Mouse (Mus musculus): ENCODE results near the gene Rab40c. TPM values are rescaled to one million over a fixed set of nuclear protein-coding genes. Genes with fewer than 3 reads are reported as not detected.

The Rab40c gene
- polyA plus RNA-seq, 1 experiment from 2014 or later = 20.2 TPM

DNA sequence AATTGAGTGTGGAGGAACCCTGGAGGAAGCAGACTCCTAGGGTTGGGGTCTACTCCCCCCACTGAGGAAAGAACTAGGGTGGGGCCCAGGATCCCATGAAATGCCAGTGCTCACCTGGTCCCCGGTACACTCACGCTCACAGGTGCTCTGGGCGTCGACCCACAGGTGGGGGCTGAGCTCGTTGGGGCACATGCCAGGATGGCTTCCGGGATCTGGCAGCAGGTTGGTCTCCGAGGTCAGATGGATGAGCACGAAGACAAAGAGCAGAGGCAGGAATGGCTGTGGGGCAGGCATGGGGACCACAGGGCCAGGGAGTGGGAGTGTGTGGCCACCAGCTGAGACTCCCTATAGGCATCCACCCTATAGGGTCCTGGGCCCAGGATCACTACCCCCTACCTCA lies 39.8 kb downstream of the Rab40c start:
- H3K27me3 ChIP-seq (ENCODE audit: control insufficient read depth, insufficient read depth, low read length) = no peaks in the 10 kb centered on the region
- TF ChIP-seq EP300 (optimal IDR thresholded peaks at IDR 0.05) (no peak), CTCF (IDR thresholded peaks at IDR 0.05; ENCODE audit: low read depth) (no peak)
- H3K4me3 ChIP-seq (ENCODE audit: low read depth, low read length) = no peak overlapping the region
- H3K27ac ChIP-seq (replicated peaks) = 0 out of 2 replicates have a peak overlapping the region, but pooled peaks have one; percentile 24
- no peak overlapping the region for H3K4me2 ChIP-seq (replicated peaks; ENCODE audit: low read depth)
- peaks cover 17% of the 10 kb centered on the region; the same call in 1 of the 2 replicates for H3K36me3 ChIP-seq (ENCODE audit: control insufficient read depth, insufficient read depth, low read length)
- 65% methylated on average over 8 of the region's 8 CpGs for whole genome bisulfite sequencing
- H3K9ac ChIP-seq (ENCODE audit: low read length) = no peak overlapping the region
- H3K9me3 ChIP-seq (ENCODE audit: control insufficient read depth, low read length) = no peaks in the 10 kb centered on the region
- ATAC-seq (ENCODE audit: low FRiP score, low TSS enrichment) (no peak), DNase-seq (ENCODE audit: low spot score) (peak; percentile 20)
- H3K4me1 ChIP-seq (replicated peaks; ENCODE audit: control insufficient read depth, insufficient read depth) = peaks cover 3% of the 10 kb centered on the region; the same call in 1 of the 2 replicates

DNA sequence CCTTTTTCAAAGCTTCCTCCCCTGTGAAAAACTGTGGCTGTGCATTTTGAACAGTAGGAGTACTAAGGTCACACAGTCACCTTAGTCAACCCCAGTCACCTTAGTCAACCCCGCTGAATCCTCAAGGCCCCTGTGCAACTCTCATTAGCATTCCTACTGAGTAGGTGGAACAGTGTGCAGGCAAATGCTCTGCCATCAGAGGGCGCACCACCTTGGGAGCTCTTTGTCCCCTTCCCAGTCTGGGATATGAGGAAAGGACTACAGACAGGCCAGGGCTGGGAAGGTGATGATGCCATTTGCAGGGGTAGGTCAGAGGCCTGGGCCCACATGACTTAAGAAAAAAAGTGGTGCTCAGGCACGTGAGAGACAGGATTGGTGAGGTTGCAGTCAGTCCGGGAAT lies 40.3 kb downstream of the Rab40c start:
- no peak overlapping the region for H3K4me2 ChIP-seq (replicated peaks; ENCODE audit: low read depth)
- peaks cover 12% of the 10 kb centered on the region; the same call in 1 of the 2 replicates for H3K36me3 ChIP-seq (ENCODE audit: control insufficient read depth, insufficient read depth, low read length)
- DNase-seq (ENCODE audit: low spot score) (peak; percentile 62), ATAC-seq (ENCODE audit: low FRiP score, low TSS enrichment) (no peak)
- H3K9me3 ChIP-seq (ENCODE audit: control insufficient read depth, low read length) = no peaks in the 10 kb centered on the region
- no peak overlapping the region for H3K4me3 ChIP-seq (ENCODE audit: low read depth, low read length)
- H3K27ac ChIP-seq (replicated peaks) = no peak overlapping the region
- H3K4me1 ChIP-seq (replicated peaks; ENCODE audit: control insufficient read depth, insufficient read depth) = peaks cover 4% of the 10 kb centered on the region; the same call in 1 of the 2 replicates
- H3K9ac ChIP-seq (ENCODE audit: low read length) = no peak overlapping the region
- no peak for TF ChIP-seq EP300 (optimal IDR thresholded peaks at IDR 0.05)
- peak; percentile 74 for TF ChIP-seq CTCF (IDR thresholded peaks at IDR 0.05; ENCODE audit: low read depth)
- 62% methylated on average over 4 of the region's 4 CpGs for WGBS
- H3K27me3 ChIP-seq (ENCODE audit: control insufficient read depth, insufficient read depth, low read length) = no peaks in the 10 kb centered on the region

- Histone ChIP-seq H3K4me3 (ENCODE audit: low read depth, low read length) (no peak overlapping the region), H3K9me3 (ENCODE audit: control insufficient read depth, low read length) (no peaks in the 10 kb centered on the region), H3K9ac (ENCODE audit: low read length) (no peak overlapping the region), H3K4me2 (replicated peaks; ENCODE audit: low read depth) (no peak overlapping the region), H3K27ac (replicated peaks) (no peak overlapping the region), H3K36me3 (ENCODE audit: control insufficient read depth, insufficient read depth, low read length) (peaks cover 11% of the 10 kb centered on the region; the same call in 1 of the 2 replicates), H3K4me1 (replicated peaks; ENCODE audit: control insufficient read depth, insufficient read depth) (peaks cover 5% of the 10 kb centered on the region; the same call in 1 of the 2 replicates), H3K27me3 (ENCODE audit: control insufficient read depth, insufficient read depth, low read length) (no peaks in the 10 kb centered on the region)
- TF ChIP-seq CTCF (IDR thresholded peaks at IDR 0.05; ENCODE audit: low read depth) = no peak
- no peak for TF ChIP-seq EP300 (optimal IDR thresholded peaks at IDR 0.05)
- ATAC-seq (ENCODE audit: low FRiP score, low TSS enrichment) = no peak
- peak; percentile 13 for DNase-seq (ENCODE audit: low spot score)
- WGBS = 92% methylated on average over 19 of the region's 19 CpGs
Observed at GRCm38 (mm10) chr17:25878611-25879180, 40.8 kb downstream of the Rab40c start.

GRCm38 (mm10) chr17:25877741-25878610 lies 41.6 kb downstream of the Rab40c start:
- no peak for TF ChIP-seq EP300 (optimal IDR thresholded peaks at IDR 0.05)
- no peak for TF ChIP-seq CTCF (IDR thresholded peaks at IDR 0.05; ENCODE audit: low read depth)
- no peak overlapping the region for H3K4me2 ChIP-seq (replicated peaks; ENCODE audit: low read depth)
- no peak overlapping the region for H3K9ac ChIP-seq (ENCODE audit: low read length)
- no peak overlapping the region for H3K27ac ChIP-seq (replicated peaks)
- DNase-seq (ENCODE audit: low spot score) (peak; percentile 13), ATAC-seq (ENCODE audit: low FRiP score, low TSS enrichment) (no peak)
- no peaks in the 10 kb centered on the region for H3K27me3 ChIP-seq (ENCODE audit: control insufficient read depth, insufficient read depth, low read length)
- peaks cover 5% of the 10 kb centered on the region; the same call in 1 of the 2 replicates for H3K4me1 ChIP-seq (replicated peaks; ENCODE audit: control insufficient read depth, insufficient read depth)
- 90% methylated on average over 32 of the region's 32 CpGs for WGBS
- H3K36me3 ChIP-seq (ENCODE audit: control insufficient read depth, insufficient read depth, low read length) = peaks cover 7% of the 10 kb centered on the region; the same call in 1 of the 2 replicates
- no peak overlapping the region for H3K4me3 ChIP-seq (ENCODE audit: low read depth, low read length)
- H3K9me3 ChIP-seq (ENCODE audit: control insufficient read depth, low read length) = no peaks in the 10 kb centered on the region

DNA sequence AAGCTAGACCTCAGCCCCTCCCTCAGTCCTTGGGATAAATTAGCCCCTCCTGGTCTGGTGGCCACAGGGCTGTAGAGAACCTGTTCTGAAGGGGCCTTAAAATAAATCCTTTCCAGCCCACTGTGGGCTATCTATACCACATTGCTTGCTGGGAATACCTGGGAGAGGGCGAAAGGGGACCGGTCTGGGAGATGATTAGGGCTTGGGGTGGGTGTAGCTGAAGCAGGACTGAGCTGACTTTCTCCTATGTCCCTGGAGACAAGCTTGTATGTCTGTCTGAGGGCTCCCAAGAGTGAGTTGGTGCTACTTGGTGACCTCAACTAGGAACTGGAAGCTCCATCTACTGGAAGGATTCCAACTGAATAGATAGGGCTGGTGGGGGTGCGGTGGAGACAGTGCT lies 42.5 kb downstream of the Rab40c start:
- ATAC-seq (ENCODE audit: low FRiP score, low TSS enrichment) (no peak), DNase-seq (ENCODE audit: low spot score) (no peak)
- no peak overlapping the region for H3K9ac ChIP-seq (ENCODE audit: low read length)
- H3K27me3 ChIP-seq (ENCODE audit: control insufficient read depth, insufficient read depth, low read length) = no peaks in the 10 kb centered on the region
- no peak overlapping the region for H3K4me2 ChIP-seq (replicated peaks; ENCODE audit: low read depth)
- TF ChIP-seq EP300 (optimal IDR thresholded peaks at IDR 0.05) (no peak), CTCF (IDR thresholded peaks at IDR 0.05; ENCODE audit: low read depth) (no peak)
- peaks cover 4% of the 10 kb centered on the region; the same call in 1 of the 2 replicates for H3K36me3 ChIP-seq (ENCODE audit: control insufficient read depth, insufficient read depth, low read length)
- WGBS = 94% methylated on average over 3 of the region's 3 CpGs
- no peak overlapping the region for H3K4me3 ChIP-seq (ENCODE audit: low read depth, low read length)
- no peaks in the 10 kb centered on the region for H3K9me3 ChIP-seq (ENCODE audit: control insufficient read depth, low read length)
- peaks cover 5% of the 10 kb centered on the region; the same call in 1 of the 2 replicates for H3K4me1 ChIP-seq (replicated peaks; ENCODE audit: control insufficient read depth, insufficient read depth)
- H3K27ac ChIP-seq (replicated peaks) = no peak overlapping the region

Data from stomach, postnatal 0 days (tissue).